Mouse (Mus musculus) retina, embryonic 14.5 days (tissue): ENCODE data around the gene Gin1.
"Not testable (repeated sequence)": the region's sequence is repeated elsewhere in the genome, so short reads cannot be mapped to it uniquely, and the experiment has no call there.

Experiments
- DNase-seq: peaks from one replicate; pipeline ENCODE4 v3.0.0-alpha.2; 2015; ENCODE audit warnings: low spot score

Gin1 gene

DNA sequence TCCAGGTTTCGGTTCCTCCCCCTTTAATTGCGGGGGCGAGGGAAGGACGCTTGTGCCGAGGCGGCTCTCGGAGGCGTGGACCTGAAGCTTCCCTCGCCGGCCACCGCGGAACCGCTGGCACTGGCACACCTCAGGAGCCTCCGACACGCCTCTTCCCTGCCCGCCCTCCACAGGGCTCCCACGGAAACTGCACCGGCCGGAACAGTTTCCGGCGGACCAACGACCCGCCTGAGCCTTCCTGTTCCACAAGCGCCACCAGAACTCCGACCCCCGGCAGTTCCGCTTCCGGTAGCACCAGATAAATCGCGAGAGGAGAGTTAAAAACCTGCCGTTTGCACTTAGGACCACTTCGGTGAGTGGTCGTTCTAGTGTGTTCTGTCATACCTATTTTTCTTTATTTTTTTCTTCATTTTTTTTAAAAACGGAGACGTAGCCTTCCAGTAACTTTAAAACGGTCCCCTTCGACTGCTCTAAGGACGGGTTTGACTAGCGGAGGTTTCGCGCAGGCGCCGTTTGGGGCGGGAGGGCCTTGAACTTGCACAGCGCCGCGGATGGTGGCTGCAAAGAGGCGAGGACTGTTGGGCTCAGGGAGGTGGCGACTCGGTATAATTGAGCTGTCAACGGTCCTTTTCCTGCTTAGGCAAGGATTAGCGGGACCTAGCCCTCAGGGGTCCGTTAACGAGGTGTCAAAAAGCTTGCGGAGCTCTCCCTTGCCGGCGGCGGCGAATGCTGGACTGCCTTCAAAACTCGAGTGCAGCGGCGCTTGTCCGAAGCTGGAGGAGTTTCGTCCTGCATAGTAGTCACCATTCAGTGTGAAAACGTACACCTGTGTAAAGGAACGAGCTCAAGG lies at the start of gene Gin1, which contains the start of gene Ppip5k2:
Gene Gin1, plus strand, starts transcription at position 269 of the 850 bp plus-strand sequence.
Gene Ppip5k2, minus strand, starts transcription at position 508 of the 850 bp plus-strand sequence.
- DNase-seq, result peak; percentile 97

DNA sequence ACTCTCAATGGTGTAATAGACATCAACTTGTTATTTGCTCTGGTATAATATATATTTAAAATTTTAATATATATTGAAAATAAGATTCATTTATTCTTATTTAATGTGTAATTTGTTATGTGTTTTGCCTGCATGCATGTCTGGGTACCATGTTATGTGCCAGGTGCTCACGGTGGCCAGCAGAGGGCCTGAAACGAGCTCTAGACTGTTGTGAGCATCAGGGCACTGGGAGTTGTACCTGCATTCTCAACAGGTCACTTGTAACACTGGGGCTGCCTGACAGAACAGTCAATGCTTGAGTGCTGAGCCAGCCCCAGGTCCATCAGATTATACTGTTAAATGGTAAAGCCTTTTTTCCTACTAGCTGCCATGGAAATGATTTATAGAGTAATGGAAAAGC lies 43.2 kb upstream of the Gin1 start:
- no peak for DNase-seq

DNA sequence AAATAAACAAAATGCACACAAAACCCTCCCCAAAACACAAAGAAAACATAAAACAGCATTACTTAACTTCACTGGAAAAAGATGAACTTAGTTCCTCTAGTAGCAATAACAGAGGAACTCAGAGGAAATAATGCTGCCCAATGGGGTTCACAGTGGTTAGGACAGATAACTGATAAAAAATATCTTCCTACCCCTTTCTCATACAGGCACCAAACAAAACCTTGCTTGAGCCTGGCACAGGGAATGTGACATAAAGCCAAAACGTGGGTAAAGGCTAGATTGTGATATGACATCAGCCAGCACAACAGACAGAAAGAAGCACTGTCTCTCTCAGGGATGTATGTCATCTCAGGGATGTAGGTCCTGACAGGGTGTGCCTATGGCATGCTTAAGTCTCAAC lies 40.6 kb upstream of the Gin1 start:
- no peak for DNase-seq

DNA sequence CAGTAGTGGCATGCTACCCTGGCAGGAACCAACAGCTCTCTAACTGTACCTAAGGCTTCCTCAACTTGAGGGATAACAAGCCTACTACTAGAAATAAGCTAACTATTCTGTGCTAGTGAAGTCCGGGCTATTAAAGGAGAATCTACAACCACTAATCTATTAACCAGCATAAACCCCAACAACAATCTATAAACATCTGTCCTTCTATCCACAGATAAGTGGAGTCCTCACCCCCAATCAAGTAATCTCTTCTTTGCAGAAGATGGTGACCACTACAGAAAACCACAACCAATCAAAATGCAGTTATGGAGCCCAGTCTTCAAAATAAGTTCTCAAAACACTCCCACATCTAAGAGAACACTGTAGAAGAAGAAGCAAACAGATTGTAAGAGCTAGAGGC lies 26.9 kb upstream of the Gin1 start:
- DNase-seq, result no peak

DNA sequence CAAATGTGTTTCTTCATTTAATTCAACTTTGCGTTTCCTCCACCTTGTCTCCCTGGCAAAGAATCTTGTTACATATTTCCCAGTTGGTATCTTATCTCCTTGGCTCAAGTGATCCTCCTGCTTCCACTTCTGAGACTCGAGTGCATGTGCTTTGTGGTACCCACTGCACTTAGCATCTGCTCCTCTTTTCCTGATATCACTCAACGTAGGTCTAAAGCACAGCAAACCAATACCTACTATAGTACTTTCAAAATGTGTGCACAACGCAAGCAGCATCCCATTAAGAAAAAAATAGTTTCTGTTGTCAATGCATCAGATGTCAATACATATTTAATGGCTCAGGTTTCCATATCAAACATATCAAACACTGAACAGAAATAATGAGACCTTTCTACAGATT lies 24.3 kb upstream of the Gin1 start:
- DNase-seq, result no peak

DNA sequence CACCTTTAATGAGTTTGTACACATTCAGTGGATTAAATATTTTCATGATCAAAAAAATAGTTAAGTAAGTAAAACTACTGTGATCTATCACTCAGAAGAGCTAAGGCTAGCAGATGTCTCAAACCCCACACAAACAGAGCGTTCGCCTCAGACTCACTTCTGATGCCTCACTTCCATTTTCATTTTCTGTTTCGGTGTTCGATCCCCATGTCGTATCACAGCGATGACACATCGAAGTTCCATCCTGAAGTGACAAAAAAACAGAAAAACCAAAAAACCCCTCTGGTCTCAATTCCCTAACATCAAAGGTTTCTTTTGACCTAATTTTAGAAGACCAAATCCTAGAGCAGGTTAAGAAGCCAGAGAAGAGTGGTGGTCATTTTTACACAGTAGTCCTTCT lies 23.7 kb upstream of the Gin1 start:
- no peak for DNase-seq

DNA sequence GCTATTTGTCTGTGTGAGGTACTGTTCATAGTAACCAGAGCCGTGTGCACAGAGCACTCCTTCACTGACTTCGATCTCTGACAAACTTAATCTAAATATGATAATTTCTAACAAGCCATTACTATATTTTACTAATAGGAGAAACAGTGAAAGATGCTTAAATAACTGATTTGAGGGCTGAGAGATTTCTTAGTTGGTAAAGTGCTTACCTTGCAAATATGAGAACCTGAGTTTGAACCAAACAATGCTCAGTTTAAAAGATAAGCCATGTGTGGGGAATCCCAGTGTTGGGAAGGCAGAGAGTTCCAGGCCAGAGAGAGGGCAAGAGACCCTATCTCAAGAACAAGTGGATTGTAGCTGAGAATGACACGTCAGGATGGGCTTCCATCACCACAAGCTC lies 21.8 kb upstream of the Gin1 start:
- no peak for DNase-seq

DNA sequence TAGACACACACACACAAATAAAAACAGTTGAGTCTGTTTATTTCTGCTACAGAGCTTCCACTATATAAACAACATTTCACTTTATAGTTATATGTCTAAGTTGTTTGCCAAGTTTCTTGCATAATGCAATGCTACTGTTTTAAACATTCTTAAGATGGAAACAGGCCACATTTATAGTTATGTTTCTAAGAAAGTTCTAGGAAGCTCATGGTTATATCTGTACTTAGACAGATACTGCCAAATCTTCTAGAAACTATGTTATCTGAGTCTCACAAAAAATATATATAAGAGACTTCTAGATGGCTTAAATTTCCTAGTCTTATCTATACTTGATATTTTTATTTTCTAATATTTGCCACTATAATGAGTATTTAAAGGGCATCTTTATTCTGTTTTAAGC lies 16.8 kb upstream of the Gin1 start:
- no peak for DNase-seq

DNA sequence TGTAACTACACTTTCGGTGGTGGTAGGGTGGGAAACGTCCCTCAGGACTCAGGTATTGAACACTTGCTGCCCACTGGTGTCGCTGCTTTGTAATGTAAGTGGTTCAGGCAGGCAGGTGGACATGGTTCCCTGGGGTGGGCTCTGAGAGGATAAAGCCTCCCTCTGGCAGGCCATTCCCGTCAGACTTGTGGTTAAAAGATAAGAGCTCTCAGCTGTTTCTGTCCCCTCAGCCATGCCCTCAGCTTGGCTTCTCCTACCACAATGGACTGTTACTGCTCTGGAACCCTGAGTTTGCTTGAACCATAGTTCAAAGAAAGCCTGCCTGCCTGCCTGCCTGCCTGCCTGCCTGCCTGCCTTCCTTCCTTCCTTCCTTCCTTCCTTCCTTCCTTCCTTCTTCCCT lies 15.6 kb upstream of the Gin1 start:
- DNase-seq, result no peak

DNA sequence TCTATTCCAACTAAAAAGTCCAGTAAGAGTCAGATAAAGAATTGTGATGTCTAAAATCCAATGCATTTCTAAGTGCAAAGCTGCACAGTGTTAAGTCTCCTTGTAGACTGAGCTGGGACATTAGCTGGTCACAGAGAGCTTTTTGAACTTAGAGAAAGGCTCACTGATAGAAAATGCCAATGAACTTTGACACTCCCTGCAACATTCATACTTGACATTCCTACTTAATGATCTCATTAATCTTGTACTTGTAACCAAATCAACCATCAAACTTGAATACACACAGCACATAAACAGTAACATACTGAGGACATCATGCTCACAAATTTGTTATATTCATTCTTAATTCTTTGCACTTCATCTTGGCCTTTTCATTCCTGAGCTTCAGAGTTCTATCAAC lies 10.1 kb upstream of the Gin1 start:
- no peak for DNase-seq

DNA sequence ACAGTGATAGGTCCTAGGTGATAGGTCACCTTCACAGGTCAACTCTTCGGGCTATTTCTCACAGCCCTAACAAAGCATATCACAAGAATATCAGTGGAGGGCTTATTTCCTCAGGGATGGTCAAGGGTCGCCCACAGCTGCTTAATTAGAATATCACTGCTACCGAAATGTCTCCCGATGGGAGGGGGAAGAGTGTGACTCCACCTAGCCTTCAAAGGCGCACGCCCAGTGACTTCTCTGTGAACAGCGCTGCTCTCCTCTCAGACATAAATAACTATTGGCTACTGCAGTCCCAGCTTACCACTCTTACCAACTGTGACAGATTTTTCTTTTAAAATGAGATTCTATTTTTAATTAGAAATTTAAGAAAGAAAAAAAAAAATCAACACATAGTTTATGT lies 9.4 kb upstream of the Gin1 start:
- no peak for DNase-seq

DNA sequence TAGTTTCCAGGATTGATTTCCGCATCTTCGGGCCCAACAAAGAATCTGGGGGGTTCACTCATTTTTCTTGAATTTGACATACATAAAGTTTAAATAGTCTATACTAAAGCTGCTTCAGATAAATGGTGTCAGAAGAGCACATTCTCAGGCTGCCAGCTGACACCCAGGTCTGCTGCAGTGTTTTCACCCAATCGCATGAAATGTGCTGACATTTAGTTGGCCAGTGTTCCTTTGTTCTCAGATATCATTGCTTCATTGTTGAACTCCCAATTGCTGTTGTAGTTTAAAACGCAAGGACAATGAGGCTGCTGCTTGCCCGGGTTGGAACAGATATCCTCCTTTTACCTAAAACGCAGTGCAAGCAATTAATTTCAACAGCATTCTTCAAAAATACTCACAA lies 8.5 kb upstream of the Gin1 start:
- no peak for DNase-seq

DNA sequence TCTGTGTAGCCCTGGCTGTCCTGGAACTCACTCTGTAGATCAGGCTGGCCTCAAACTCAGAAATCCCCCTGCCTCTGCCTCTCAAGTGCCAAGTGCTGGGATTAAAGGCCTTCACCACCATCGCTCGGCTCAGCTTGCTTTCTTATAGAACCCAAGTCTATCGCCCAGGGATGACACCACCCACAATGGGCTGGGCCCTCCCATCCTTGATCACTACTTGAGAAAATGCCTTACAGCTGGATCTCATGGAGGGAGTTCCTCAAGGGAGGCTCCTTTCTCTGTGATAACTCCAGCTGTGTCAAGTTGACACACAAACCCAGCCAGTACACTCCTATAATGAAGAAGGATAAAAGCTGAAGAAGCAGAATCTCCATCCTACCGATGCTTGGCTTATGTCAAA lies 4.3 kb upstream of the Gin1 start:
- not testable (repeated sequence) for DNase-seq

DNA sequence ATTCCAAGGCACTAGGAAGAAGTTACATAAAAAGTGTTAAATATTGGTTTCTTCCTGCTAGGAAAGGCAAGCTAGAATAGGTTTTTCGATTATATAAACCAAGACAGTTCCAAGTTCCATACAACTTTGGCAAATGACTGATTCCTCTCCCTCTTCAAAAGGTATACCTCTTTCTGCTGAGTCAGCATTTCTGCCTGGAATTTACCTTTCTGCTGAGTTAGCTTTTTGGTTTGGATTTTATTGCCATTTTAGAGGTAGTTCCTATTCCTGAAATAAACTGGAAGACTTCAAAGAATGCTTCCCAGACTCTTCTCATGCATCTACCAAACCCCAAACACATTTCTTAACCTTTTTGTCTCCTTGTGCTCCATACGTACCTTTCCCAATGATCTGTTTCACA lies 1.9 kb upstream of the Gin1 start:
- DNase-seq, result no peak

DNA sequence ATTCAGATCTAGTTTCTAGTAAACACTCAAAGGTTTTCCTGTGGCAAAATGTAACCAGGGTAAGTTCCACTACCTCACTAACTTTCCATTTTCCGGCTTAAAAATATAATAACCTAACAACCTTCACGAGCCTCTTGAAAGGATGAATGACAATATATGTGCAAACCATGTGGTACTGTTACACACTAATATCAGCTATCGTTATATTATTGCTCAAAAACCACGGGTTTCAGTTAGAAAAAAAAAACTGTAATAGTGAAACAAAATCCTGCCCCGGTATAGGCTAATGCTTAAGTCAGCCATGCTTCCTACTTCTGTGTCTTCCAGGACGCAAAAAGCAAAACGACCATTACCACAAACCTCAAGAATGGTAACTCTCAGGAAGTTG lies 1.1 kb upstream of the Gin1 start:
- peak; percentile 7 for DNase-seq

DNA sequence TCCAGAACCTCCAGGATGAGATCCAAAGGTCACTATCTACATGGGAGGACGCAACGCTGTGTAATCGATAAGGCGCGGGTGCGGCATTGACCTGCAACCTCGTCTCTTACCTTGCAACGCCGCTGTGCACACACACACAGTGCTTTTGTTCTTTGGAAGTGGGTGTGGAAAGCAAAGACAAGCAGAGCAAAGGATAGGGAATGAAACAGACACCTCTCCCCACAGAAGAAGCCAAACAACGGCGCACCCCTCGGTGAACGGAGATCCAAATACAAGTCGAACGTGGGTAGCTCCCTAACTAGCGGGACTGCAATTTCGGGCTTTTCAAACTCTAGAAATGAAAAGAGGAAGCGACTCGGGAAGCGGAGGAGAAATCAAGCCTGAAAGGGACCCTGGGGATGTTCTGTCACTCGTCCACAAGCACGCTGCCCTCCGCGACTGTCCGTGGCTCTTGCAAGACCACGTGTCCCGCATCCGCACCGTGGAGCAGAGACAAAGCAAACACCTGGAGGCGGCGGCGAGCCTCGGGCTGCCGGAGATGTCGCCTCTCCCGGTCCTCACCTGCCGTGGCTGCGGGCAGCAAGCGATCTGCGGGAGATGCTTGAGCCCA lies 573 bp upstream of the Gin1 start:
- DNase-seq, result peak; percentile 42

DNA sequence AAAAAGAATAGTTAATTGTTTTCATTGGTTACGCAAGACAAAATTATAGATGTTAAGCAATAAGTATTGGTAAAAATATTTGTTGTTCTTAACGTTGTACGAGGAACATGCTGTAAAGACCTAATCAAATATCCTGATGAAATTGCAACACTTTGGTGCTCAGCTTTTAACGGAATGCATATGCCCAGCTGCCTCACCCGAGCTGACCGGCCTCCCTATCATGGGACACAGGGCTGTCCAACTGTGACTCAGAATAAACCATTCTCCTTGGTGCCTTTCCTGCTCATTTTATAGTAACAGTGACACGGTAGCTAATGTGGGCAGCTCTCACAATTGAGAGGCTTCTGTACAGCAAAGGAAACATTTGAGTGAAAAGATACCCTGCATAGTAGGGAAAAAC lies 1.1 kb downstream of the Gin1 start:
- DNase-seq, result no peak

DNA sequence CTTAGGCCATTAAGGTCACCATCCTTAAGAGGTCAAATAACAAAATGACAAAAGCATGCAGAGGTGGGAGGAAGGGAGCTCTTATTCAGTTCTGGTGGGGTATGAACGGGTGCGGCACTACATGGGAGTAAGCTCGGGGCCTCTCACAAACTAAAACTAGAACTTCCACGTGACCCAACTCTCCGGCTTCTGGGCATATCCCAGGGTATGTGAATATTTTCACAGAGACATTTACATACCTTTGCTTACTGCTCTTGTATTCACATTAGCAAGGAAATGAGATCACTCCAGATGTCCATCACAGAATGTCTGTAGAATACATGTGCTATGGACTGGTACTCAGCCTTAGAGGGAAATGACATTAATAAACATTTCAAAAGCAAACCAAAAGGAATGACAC lies 1.8 kb downstream of the Gin1 start:
- no peak for DNase-seq

DNA sequence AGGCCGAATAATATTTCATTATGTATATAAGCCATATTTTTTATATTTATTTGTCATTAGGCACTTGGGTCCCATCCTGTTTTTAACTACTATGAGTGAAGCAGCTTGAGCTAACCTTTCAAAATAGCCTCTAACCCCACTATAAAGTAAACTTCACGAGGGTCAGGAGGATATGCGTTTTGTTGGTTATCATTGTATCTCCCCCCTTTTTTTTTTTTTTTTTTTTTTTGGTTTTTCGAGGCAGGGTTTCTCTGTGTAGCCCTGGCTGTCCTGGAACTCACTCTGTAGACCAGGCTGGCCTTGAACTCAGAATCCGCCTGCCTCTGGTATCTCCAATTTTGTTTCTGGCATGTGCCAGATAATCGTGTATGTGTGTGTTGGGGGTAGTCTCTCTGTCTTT lies 3.4 kb downstream of the Gin1 start:
- no peak for DNase-seq

DNA sequence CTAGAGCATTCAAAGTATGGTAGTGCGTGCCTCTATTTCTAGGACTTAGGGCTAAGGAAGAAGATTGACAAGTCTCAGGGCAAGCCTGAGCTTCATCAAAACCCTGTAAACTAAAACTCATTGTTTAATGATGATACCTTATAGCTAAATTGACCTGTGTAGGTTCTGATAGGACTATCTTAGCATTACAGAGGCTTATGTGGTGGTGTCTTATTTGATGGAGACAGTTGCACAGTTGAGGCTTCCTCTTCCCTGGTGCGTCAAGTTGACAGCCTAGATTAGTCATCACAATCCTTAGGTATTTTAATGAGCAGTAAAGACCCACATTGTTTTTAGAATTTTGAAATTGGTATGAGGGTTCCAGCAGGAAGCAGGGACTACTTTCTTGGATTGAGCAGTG lies 4.0 kb downstream of the Gin1 start:
- DNase-seq, result no peak

DNA sequence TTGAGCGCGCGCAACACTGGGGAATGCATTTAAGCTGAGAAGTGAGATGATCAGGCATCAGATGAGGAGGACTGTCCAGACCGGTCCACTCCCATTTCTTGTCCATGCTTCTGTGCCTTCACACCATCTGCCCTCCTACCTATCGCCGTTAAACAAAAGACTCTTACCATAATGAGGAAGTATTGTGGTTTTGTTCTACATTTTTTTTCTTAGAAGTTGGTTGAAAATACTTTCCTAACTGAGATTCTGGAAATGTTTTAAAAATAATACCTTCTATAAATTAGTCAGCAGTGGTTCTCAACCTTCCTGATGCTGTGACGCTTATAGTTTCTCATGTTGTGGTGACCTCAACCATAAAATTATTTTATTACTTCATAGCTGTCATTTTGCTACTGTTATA lies 11.7 kb downstream of the Gin1 start:
- DNase-seq, result no peak

DNA sequence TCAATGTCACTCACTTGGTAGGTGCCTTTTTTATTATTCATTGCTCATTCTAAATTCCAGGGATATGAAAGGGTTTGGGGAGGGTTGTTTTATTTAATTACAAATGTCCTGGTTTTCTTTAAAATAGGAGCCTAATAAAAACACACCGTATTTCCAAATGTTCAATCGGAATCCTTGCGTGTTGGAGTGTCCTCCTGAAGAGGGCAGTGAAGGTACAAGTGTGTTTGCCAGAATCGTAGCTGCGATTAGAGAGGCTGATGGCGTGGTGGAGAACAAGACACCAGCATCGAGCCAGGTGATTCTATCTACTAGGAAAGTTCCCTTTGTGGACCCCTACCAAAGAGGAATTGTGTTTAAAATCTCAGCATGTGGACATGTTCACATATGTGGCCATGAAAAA lies 15.0 kb downstream of the Gin1 start:
- DNase-seq, result no peak

DNA sequence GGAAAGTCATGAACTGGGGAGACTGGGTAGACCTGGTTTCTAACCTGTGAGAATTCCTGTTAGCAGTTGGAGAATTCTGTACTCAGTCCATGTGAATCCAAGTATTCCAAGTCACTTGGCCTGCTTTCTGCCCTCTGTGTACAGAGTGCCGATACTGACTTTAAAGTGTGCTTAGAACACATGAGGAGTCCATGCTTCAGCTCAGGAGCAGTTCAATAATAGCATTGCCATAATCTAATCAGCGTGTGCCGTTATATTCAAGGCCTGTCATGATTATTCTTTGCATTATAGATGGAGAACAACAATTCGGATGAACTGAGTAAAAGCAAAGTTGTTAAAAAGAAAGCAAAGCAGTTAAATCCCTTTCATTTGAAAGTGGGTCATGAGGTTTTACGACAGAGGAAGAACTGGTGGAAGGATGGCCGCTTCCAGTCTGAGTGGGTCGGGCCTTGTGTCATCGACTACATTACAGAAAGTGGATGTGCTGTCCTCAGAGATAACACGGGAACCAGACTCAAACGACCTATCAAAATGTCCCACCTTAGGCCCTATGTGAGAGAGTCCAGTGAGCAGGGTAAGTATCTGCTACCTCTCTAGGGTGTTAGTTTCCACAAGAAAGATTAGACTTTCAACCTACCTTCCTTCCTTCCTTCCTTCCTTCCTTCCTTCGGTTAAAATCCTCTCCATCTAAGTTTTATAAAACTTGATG lies 15.9 kb downstream of the Gin1 start:
- DNase-seq, result no peak
